Mouse (Mus musculus) forebrain, embryonic 11.5 days (tissue): ENCODE measurements around the gene Igdcc4. TPM values are rescaled to one million over a fixed set of nuclear protein-coding genes. Genes with fewer than 3 reads are reported as not detected.

Experiments
- ATAC-seq: fragments of 200-750 bp; cut with Nextera tagmentation; replicated peaks from 2 replicates; pipeline ENCODE4 v1.8.0; 2017; ENCODE audit warnings: moderate TSS enrichment; ENCODE audit not compliant: low FRiP score
- DNase-seq: peaks from one replicate; pipeline ENCODE4 v3.0.0-alpha.2; 2017; ENCODE audit warnings: low spot score
- H3K27ac ChIP-seq: fragments of 300-500 bp; sonication (generic); 2 replicates; pipeline ENCODE4 v1.5.1; 2014; ENCODE audit warnings: low read depth, low read length
- H3K27me3 ChIP-seq: fragments of 300-500 bp; sonication (generic); 2 replicates; pipeline ENCODE4 v1.6.1; 2014; ENCODE audit warnings: mild to moderate bottlenecking, low read length, mixed read lengths; ENCODE audit not compliant: control insufficient read depth, insufficient read depth
- H3K36me3 ChIP-seq: fragments of 300-500 bp; sonication (generic); 2 replicates; pipeline ENCODE4 v1.6.1; 2014; ENCODE audit warnings: mild to moderate bottlenecking, low read length, moderate library complexity, mixed read lengths; ENCODE audit not compliant: control insufficient read depth, insufficient read depth
- H3K4me1 ChIP-seq: fragments of 300-500 bp; sonication (generic); replicated peaks from 2 replicates; pipeline ENCODE4 v1.6.1; 2014; ENCODE audit warnings: low read length, mixed read lengths; ENCODE audit not compliant: control insufficient read depth, insufficient read depth
- H3K4me2 ChIP-seq: fragments of 300-500 bp; sonication (generic); 2 replicates; pipeline ENCODE4 v1.6.1; 2014; ENCODE audit warnings: low read depth, mild to moderate bottlenecking, low read length, moderate library complexity, mixed read lengths; ENCODE audit not compliant: severe bottlenecking
- H3K4me3 ChIP-seq: fragments of 300-500 bp; sonication (generic); 2 replicates; pipeline ENCODE4 v1.5.1; 2014; ENCODE audit warnings: low read depth, low read length
- H3K9ac ChIP-seq: fragments of 300-500 bp; sonication (generic); 2 replicates; pipeline ENCODE4 v1.6.1; 2014; ENCODE audit warnings: low read length
- H3K9me3 ChIP-seq: fragments of 300-500 bp; sonication (generic); 2 replicates; pipeline ENCODE4 v1.6.1; 2016; ENCODE audit warnings: low read length, mixed read lengths; ENCODE audit not compliant: control insufficient read depth
- WGBS: fragments of 180-500 bp; shearing (Covaris S2); extraction: QIAGEN DNeasy Blood & Tissue Kit; methylation state at CpG from one replicate; pipeline ENCODE4 v1.1.7; 2014; 5-methylcytosine and 5-hydroxymethylcytosine counted together
- polyA plus RNA-seq: library from polyadenylated mRNA; unstranded; fragments of >200 nt; fragmentation: Nextera tagmentation; extraction: Ambion mirVana; gene quantifications from 2 replicates; pipeline ENCODE4 v1.2.1, GENCODE M21; 2014

Igdcc4 gene
- polyA plus RNA-seq, 1 experiment from 2014 or later, result 14.9 TPM

DNA sequence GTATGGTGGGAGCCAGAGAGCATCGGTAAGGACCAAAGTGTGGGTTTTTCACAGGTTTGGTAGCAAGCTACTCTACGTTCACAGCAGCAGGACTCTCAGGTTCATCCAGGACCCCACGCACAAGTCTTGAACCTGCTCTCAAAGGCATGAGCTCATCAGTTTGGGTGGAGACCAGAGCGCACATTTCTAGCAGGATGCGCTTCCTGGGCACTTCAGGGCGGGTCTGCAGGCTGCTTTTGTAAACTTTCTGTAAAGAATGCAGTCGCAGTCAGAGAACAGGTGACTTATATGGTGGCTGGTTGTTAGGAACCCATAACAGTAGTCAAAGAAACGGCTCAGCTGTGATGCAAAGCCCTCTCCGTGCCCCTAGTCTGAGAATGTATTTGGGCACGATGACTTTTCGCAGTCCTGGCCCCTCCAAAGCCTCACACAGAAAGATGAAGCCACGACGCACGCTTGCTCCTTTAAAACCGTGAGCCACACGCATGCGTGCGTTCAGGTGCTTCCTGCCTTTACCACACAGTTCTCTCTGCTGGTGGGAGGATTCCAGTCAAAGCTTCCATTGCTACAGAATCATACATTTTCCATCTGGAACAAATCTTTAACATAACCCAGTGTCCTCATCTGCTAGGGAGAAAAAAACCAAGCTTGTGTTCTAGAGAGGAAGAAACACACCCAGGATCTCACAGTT, 18.1 kb upstream of the Igdcc4 start:
- Histone ChIP-seq H3K4me3 (no peak overlapping the region), H3K4me2 (no peak overlapping the region), H3K9me3 (no peaks in the 10 kb centered on the region), H3K4me1 (no peaks in the 10 kb centered on the region), H3K36me3 (peaks cover 2% of the 10 kb centered on the region; the same call in 1 of the 2 replicates), H3K27ac (no peak overlapping the region), H3K27me3 (no peaks in the 10 kb centered on the region), H3K9ac (no peak overlapping the region)
- no peak for DNase-seq
- ATAC-seq, result no peak
- 94% methylated on average over 18 of the region's 18 CpGs for WGBS

DNA sequence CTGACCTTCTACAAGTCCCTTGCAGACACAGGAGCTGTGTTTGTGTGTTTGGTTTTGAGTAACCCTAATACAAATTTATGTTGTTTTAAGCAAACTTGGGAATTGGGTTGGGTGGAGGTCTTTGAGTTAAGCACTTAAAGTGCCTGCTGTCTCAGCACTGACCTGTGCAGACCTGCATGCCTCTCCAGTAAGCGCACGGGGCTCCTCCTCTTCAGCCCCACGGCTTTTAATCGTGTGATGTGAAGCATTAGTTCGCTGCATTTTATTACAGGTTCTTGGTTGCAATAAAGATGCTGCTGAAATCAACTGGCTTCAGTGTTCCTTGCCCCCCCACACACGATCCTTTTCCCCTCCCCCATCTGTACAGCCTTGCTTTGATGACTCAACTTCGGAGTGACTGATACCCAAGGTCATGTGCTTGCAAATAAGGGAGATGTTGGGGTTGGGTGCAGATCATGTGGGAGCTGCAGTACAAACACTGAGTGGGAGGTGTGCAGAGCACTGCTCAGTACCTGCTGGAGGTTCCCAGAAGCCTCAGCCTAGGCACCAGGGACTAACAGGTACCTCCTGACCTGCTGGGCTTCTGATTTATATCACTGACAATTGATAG, 17.0 kb upstream of the Igdcc4 start:
- DNase-seq (no peak), ATAC-seq (no peak)
- Histone ChIP-seq H3K36me3 (peaks cover under 1% of the 10 kb centered on the region; the same call in 1 of the 2 replicates), H3K4me3 (no peak overlapping the region), H3K4me1 (no peaks in the 10 kb centered on the region), H3K27me3 (no peaks in the 10 kb centered on the region), H3K4me2 (no peak overlapping the region), H3K27ac (no peak overlapping the region), H3K9me3 (no peaks in the 10 kb centered on the region), H3K9ac (no peak overlapping the region)
- WGBS, result 88% methylated on average over 7 of the region's 7 CpGs

DNA sequence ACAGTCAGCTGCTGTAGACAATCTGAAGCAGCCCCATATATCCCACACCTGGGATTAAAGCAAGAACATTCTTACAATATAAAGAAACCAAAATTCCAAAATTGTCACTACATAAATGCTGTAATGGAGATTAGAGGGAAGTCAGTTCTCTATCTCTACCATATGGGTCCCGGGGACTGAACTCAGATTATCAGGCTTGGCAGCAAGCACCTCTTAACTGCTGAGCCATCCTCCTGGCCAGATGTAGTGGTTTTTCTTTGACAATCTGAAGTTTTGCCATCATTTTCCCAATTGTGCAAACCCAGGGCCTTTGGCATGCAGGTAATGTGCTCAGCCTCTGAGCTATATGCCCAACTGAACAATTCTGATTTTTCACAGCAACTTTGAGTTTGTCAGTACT, 16.0 kb upstream of the Igdcc4 start:
- Histone ChIP-seq H3K27ac (no peak overlapping the region), H3K4me2 (no peak overlapping the region), H3K36me3 (no peaks in the 10 kb centered on the region), H3K27me3 (no peaks in the 10 kb centered on the region), H3K4me1 (no peaks in the 10 kb centered on the region), H3K9ac (no peak overlapping the region), H3K9me3 (no peaks in the 10 kb centered on the region), H3K4me3 (no peak overlapping the region)
- WGBS, result 90% methylated on average over 1 of the region's 1 CpGs
- no peak for ATAC-seq
- no peak for DNase-seq

DNA sequence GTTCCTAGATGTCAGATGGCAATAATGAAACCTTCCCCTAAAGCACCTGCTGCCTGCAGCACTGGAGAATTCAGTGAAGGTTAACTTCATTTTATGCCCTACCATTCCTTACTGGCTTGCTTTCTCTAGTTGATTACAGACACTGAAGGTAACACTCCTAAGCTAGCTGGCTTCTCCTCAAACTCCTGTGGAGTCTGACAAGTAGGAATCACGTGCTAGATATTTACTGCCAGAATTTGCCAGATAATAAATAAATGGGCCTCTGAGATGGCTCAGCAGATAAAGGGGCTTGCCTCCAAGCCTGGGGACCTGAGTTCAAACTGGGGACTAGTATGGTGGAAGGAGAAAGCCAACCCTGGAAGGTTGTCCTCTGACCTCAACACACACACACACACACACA, 14.5 kb upstream of the Igdcc4 start:
- H3K4me2 ChIP-seq, result no peak overlapping the region
- DNase-seq (no peak), ATAC-seq (no peak)
- no peaks in the 10 kb centered on the region for H3K27me3 ChIP-seq
- H3K9me3 ChIP-seq, result no peaks in the 10 kb centered on the region
- WGBS, result 94% methylated on average over 1 of the region's 1 CpGs
- no peak overlapping the region for H3K9ac ChIP-seq
- H3K36me3 ChIP-seq, result no peaks in the 10 kb centered on the region
- no peak overlapping the region for H3K27ac ChIP-seq
- H3K4me3 ChIP-seq, result no peak overlapping the region
- H3K4me1 ChIP-seq, result no peaks in the 10 kb centered on the region

DNA sequence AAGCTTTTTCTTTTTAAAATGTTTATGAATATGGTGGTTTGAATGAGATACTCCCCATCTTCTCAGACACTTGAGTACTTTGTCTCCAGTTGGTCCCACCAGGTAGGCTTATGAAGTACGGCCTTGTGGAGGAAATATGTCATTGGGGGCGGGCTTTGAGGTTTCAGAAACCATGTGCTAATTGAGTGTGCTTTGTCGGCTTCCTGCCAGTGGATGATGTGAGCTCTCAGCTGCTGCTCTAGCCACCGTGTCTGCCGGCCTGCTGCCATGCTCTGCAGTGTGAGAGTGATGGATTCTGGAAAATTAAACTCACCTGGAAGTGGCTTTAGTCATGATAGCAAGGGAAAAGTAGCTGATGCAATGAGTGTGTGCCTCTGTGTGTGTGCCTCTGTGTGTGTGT, 13.8 kb upstream of the Igdcc4 start:
- no peak overlapping the region for H3K27ac ChIP-seq

DNA sequence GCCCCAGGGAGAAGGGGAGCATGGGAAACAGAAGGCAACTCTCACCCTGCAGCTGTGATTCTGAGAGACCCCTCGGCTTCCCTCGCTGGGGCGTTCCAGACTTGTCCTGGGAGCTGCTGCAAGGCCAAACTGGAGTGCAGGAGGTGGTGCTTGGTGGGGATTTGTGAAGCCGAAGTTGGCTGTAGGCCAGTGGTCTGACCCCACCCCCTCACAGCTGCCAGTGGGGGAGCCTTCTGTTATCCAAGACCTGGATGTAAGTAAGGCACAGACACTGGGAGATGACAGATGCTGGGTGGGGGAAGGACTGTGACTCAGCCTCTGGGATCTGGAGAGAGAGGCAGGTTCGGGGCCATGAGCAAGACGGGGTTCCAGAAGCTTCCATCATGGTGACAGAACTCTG, 7.0 kb upstream of the Igdcc4 start:
- no peak for ATAC-seq
- Histone ChIP-seq H3K4me1 (no peaks in the 10 kb centered on the region), H3K9ac (no peak overlapping the region), H3K4me3 (no peak overlapping the region), H3K4me2 (no peak overlapping the region), H3K9me3 (no peaks in the 10 kb centered on the region), H3K27ac (no peak overlapping the region), H3K27me3 (no peaks in the 10 kb centered on the region), H3K36me3 (no peaks in the 10 kb centered on the region)
- DNase-seq, result peak; percentile 59
- WGBS, result 64% methylated on average over 6 of the region's 6 CpGs

More for the DNA sequence above, 13.8 kb upstream of the Igdcc4 start:
- WGBS, result 72% methylated on average over 5 of the region's 5 CpGs
- Histone ChIP-seq H3K4me2 (no peak overlapping the region), H3K36me3 (no peaks in the 10 kb centered on the region), H3K4me1 (no peaks in the 10 kb centered on the region), H3K9me3 (no peaks in the 10 kb centered on the region), H3K4me3 (no peak overlapping the region), H3K9ac (no peak overlapping the region), H3K27me3 (no peaks in the 10 kb centered on the region)
- DNase-seq (no peak), ATAC-seq (no peak)

DNA sequence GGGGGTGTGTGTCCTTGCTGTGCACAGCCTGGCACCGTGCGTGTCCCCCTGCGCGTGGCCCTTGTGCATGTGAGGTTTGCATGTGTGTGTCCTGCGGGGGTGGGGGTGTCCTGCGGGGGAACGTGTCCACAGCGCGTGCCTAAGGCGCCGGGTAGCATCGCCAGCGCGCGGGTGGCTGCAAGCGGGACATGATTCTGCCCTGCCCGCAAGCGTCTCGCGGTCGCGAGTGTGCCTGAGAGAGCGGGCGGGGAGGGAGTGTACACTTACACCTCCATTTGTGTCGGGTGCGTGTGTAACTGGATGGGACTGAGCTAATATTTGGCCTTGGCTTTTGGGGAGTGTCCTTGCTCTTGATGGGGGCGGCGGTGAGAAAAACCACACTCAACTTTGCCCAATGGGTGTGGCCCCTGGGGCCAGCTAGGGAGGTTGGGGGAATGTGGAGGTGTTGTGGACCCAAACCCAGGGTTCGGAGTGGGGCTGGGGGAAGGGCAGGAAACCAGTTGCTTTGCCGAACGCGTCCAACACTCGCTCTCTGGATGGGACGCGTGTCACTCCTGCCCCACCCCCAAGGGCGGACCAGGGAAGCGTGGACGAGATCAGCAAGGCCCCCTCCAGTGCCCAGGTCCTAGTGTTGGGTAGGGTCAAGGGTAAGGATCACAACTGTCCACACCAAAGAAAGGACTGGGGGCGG, 545 bp downstream of the Igdcc4 start:
- Histone ChIP-seq H3K36me3 (no peaks in the 10 kb centered on the region), H3K4me2 (peak overlapping the region; percentile 99), H3K27ac (peak overlapping the region; percentile 66), H3K9me3 (peaks cover 5% of the 10 kb centered on the region; the same call in 1 of the 2 replicates), H3K4me1 (peaks cover 8% of the 10 kb centered on the region), H3K9ac (peak overlapping the region; percentile 74), H3K27me3 (no peaks in the 10 kb centered on the region), H3K4me3 (peak overlapping the region; percentile 61)
- under 1% methylated on average over 39 of the region's 39 CpGs for WGBS
- DNase-seq (peak; percentile 76), ATAC-seq (peak; percentile 69)

DNA sequence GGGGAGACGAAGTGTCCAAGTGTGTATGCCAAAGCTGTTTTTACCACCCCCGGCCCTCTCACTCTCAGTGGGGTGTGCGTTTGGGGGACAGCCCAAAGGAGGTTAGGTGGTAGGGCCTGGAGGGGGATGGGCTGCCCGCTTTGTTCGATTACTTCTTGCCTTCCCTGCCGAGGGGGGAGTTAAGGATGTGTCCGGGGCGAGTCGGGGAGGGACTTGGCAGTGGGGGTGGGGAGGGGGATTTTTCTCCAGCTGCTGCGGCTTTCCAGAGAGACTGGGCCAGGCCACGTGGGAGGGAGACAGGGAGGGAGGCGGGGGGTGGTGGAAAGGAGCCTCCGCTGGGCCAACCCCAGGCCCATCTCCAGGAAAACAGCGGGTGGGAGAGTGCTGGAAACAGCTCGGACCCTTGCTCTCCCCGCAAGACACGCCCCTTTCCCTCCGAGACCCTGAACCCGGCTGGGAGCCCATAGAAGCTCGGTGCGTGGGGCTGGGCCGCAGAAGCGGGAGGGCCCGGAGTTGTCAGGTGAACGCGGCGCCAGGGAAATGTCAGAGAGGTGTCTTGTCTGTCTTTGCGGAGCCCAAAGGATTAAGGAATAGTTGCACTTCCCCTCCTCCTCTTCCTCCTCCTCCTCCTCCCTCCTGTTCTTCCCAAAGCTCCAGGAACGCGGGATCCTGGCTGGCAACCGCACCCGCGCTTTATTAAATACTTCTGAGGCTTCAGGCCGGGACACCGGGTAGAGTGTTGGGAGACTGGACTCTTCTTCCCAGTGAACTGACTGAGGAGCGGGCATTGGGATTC, 1.3 kb downstream of the Igdcc4 start:
- 1% methylated on average over 36 of the region's 36 CpGs for WGBS
- Histone ChIP-seq H3K4me3 (peak overlapping the region; percentile 61), H3K4me2 (peak overlapping the region; percentile 99), H3K9ac (peak overlapping the region; percentile 74), H3K27me3 (no peaks in the 10 kb centered on the region), H3K4me1 (peaks cover 8% of the 10 kb centered on the region), H3K27ac (peak overlapping the region; percentile 66), H3K9me3 (peaks cover 5% of the 10 kb centered on the region; the same call in 1 of the 2 replicates), H3K36me3 (no peaks in the 10 kb centered on the region)
- DNase-seq, result peak; percentile 85
- peak; percentile 79 for ATAC-seq
